Mouse (Mus musculus) hematopoietic stem cell, adult 5-6 weeks (primary cell): ENCODE data around the gene Jam3. TPM values are rescaled to one million over a fixed set of nuclear protein-coding genes. Genes with fewer than 3 reads are reported as not detected.
A peak's percentile ranks its signal among the peaks of the same experiment; 100 is the strongest.

Experiments
- ATAC-seq, 2 experiments: fragments of 125-278 bp in 1 of 2; replicated peaks in 1 of 2; 2 replicates each; pipeline ENCODE4 v1.8.0; 2016 to 2017; ENCODE audit warnings: inconsistent platforms in 2 of 2, mild to moderate bottlenecking in 2 of 2, moderate number of reproducible peaks in 2 of 2, low read depth in 1 of 2, moderate TSS enrichment in 1 of 2; ENCODE audit not compliant: low FRiP score in 2 of 2, poor library complexity in 2 of 2, severe bottlenecking in 2 of 2, insufficient read depth in 1 of 2, low TSS enrichment in 1 of 2
- total RNA-seq: library from RNA; stranded (forward); fragments of 172-1452, 232-1000 nt; gene quantifications from 2 replicates; pipeline ENCODE4 v1.2.3, GENCODE M21; 2017

Jam3 gene
- total RNA-seq, 1 experiment from 2014 or later, result 4.1 TPM

- no peak for ATAC-seq
Measured at GRCm38 (mm10) chr9:27135372-27135771, 19.8 kb downstream of the Jam3 start.

GRCm38 (mm10) chr9:27134410-27134809 is 20.8 kb downstream of the Jam3 start:
- ATAC-seq, result peak; percentile 67 to 71; a peak in 3 of 4 replicates

GRCm38 (mm10) chr9:27128629-27129028 is 26.6 kb downstream of the Jam3 start:
- ATAC-seq, result no peak

GRCm38 (mm10) chr9:27126543-27126942 is 28.7 kb downstream of the Jam3 start:
- ATAC-seq, result no peak

- peak; percentile 77 to 89 for ATAC-seq
Measured at GRCm38 (mm10) chr9:27125450-27125849, 29.8 kb downstream of the Jam3 start.

GRCm38 (mm10) chr9:27123947-27124346 is 31.3 kb downstream of the Jam3 start:
- ATAC-seq, result no peak

GRCm38 (mm10) chr9:27122963-27123362 is 32.3 kb downstream of the Jam3 start:
- no peak for ATAC-seq

GRCm38 (mm10) chr9:27122076-27122475 is 33.1 kb downstream of the Jam3 start:
- ATAC-seq, result no peak

GRCm38 (mm10) chr9:27121254-27121653 is 34.0 kb downstream of the Jam3 start:
- ATAC-seq, result no peak

- no peak for ATAC-seq
Measured at GRCm38 (mm10) chr9:27111756-27112155, 43.5 kb downstream of the Jam3 start.

- ATAC-seq, result no peak
Measured at GRCm38 (mm10) chr9:27110681-27111080, 44.5 kb downstream of the Jam3 start.

GRCm38 (mm10) chr9:27109533-27110514 is 45.4 kb downstream of the Jam3 start:
- peak; percentile 94 to 95 for ATAC-seq

GRCm38 (mm10) chr9:27108451-27108850 is 46.8 kb downstream of the Jam3 start:
- no peak for ATAC-seq

- ATAC-seq, result peak; percentile 30 to 49
Measured at GRCm38 (mm10) chr9:27106081-27106480, 49.1 kb downstream of the Jam3 start.

- ATAC-seq, result no peak
Measured at GRCm38 (mm10) chr9:27101466-27101865, 53.8 kb downstream of the Jam3 start.

GRCm38 (mm10) chr9:27099474-27099873 is 55.7 kb downstream of the Jam3 start:
- peak; percentile 94 to 97 for ATAC-seq

- ATAC-seq, result no peak
Measured at GRCm38 (mm10) chr9:27098557-27098956, 56.7 kb downstream of the Jam3 start.

- peak; percentile 18 to 25; a peak in 1 of 4 replicates for ATAC-seq
Measured at GRCm38 (mm10) chr9:27098092-27098491, 57.1 kb downstream of the Jam3 start.

GRCm38 (mm10) chr9:27092916-27093315 is 62.3 kb downstream of the Jam3 start:
- no peak for ATAC-seq
